Mouse (Mus musculus) embryonic facial prominence, embryonic 13.5 days (tissue): ENCODE results near the gene Zfp978. TPM values are rescaled to one million over a fixed set of nuclear protein-coding genes. Genes with fewer than 3 reads are reported as not detected.
"Not testable (repeated sequence)": the region's sequence is repeated elsewhere in the genome, so short reads cannot be mapped to it uniquely, and the experiment has no call there.

Source experiments
- ATAC-seq: fragments of 200-750 bp; cut with Nextera tagmentation; 2 replicates; pipeline ENCODE4 v1.8.0; 2017; ENCODE audit warnings: low read depth; ENCODE audit not compliant: insufficient number of reproducible peaks, insufficient read depth, low FRiP score, low TSS enrichment
- H3K27ac ChIP-seq: fragments of 300-500 bp; sonication (generic); 2 replicates; pipeline ENCODE4 v1.5.1; 2015; ENCODE audit warnings: moderate library complexity, mild to moderate bottlenecking, inconsistent platforms
- H3K27me3 ChIP-seq: fragments of 300-500 bp; sonication (generic); 2 replicates; pipeline ENCODE4 v1.6.1; 2015; ENCODE audit warnings: mild to moderate bottlenecking, inconsistent platforms
- H3K36me3 ChIP-seq: fragments of 300-500 bp; sonication (generic); 2 replicates; pipeline ENCODE4 v1.6.1; 2015; ENCODE audit warnings: mild to moderate bottlenecking, inconsistent platforms
- H3K4me1 ChIP-seq: fragments of 300-500 bp; sonication (generic); 2 replicates; pipeline ENCODE4 v1.6.1; 2015; ENCODE audit warnings: inconsistent platforms
- H3K4me2 ChIP-seq: fragments of 300-500 bp; sonication (generic); 2 replicates; pipeline ENCODE4 v1.6.1; 2015; ENCODE audit warnings: moderate library complexity, mild to moderate bottlenecking, inconsistent platforms
- H3K4me3 ChIP-seq: fragments of 300-500 bp; sonication (generic); 2 replicates; pipeline ENCODE4 v1.5.1; 2015; ENCODE audit warnings: mild to moderate bottlenecking, inconsistent platforms
- H3K9ac ChIP-seq: fragments of 300-500 bp; sonication (generic); 2 replicates; pipeline ENCODE4 v1.6.1; 2015; ENCODE audit warnings: mild to moderate bottlenecking, inconsistent platforms
- H3K9me3 ChIP-seq: fragments of 300-500 bp; sonication (generic); 2 replicates; pipeline ENCODE4 v1.6.1; 2016; ENCODE audit warnings: inconsistent platforms
- WGBS: fragments of 180-500 bp; shearing (Covaris S2); methylation state at CpG from one replicate; pipeline ENCODE4 v1.1.7; 2015; ENCODE audit warnings: mixed read lengths; 5-methylcytosine and 5-hydroxymethylcytosine counted together
- polyA plus RNA-seq: library from polyadenylated mRNA; unstranded; fragments of >200 nt; fragmentation: Nextera tagmentation; extraction: Ambion mirVana; gene quantifications from 2 replicates; pipeline ENCODE4 v1.2.1, GENCODE M21; 2015

Zfp978 gene
- polyA plus RNA-seq, 1 experiment from 2014 or later = not detected

- not testable (repeated sequence) for H3K36me3 ChIP-seq, H3K27ac ChIP-seq, H3K27me3 ChIP-seq, H3K9ac ChIP-seq, H3K4me3 ChIP-seq, H3K4me1 ChIP-seq, H3K4me2 ChIP-seq
- H3K9me3 ChIP-seq = peaks cover 51% of the 10 kb centered on the region
- peak; percentile 91 for ATAC-seq
- 73% methylated on average over 6 of the region's 6 CpGs for WGBS
Observed at GRCm38 (mm10) chr4:147343042-147343908, 17.8 kb upstream of the Zfp978 start.

DNA sequence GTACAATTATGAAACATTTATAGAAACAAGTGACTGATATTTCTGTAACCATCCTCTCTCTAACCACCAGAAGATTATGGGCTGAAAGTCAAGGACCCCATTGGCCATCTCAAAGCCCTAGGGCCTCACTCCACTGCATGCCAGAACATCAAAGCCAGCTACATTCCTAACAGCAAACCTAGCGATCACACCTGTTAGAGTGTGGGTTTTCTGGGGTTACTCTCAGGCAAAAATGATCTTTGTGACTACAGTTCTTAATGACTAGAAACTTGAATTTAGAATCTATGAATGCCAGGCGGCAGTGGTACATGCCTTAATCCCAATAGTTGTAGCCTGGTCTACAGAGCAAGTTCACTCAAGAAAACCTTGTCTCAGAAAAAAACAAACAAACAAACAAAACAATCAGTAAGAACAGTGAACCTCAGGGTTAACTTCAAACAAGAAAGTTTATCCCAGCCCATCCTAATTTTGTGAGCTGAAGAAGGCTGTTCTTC is 16.0 kb upstream of the Zfp978 start:
- not testable (repeated sequence) for H3K27ac ChIP-seq, H3K4me3 ChIP-seq, H3K9ac ChIP-seq, H3K27me3 ChIP-seq, H3K4me1 ChIP-seq, H3K36me3 ChIP-seq, ATAC-seq, H3K4me2 ChIP-seq
- peaks cover 54% of the 10 kb centered on the region for H3K9me3 ChIP-seq
- 89% methylated on average over 2 of the region's 2 CpGs for WGBS

DNA sequence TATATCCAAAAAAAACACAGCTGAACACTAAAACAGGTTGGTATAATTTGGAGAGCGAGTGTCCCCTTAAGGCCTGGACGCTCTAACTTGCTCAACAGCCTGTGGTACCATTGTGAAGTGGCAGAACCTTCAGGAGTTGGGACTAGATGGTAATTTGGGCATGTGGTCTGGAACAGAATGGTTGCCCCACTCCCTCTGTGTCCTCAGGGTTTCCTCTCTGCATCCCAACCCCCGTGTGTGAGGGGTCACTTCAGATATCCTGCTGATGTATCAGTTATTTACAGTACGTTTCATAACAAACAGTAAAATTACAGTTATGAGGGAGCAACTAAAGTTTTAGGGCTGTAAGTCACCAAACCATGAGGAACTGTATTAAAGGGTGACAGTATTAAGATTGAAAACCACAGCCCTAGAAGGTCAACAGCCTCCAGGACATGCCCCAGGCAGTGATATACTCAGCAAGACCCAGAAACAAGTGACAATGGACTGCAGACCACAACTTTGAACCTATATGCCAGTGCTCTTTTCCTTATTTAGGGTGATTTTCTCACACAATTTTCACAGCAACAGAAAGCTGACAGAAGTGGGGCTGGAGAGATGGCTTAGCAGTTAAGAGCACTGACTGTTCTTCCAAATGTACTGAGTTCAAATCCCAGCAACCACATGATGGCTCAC is 14.6 kb upstream of the Zfp978 start:
- ATAC-seq, H3K4me2 ChIP-seq, H3K27me3 ChIP-seq, H3K36me3 ChIP-seq, H3K4me1 ChIP-seq, H3K27ac ChIP-seq, H3K9ac ChIP-seq, H3K4me3 ChIP-seq: not testable (repeated sequence)
- 69% methylated on average over 4 of the region's 4 CpGs for WGBS
- H3K9me3 ChIP-seq = peaks cover 60% of the 10 kb centered on the region

DNA sequence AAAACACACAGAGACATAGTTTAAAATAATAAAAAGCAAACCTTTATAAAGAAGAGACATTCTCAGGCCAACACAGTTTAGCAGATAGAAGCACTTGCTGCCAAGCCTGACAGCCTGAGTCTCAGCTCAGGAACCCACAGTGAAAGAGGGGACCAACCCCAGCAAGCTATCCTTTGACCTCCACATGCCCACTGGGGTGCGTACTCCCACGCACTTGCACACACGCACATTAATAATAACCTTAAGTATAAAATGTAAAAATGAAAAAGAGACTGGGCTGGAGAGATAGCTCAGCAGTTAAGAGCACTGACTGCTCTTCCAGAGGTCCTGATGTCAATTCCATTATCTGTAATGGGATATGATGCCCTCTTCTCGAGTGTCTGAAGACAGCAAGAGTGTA is 13.8 kb upstream of the Zfp978 start:
- peaks cover 60% of the 10 kb centered on the region for H3K9me3 ChIP-seq
- ATAC-seq, H3K27me3 ChIP-seq, H3K4me2 ChIP-seq, H3K4me3 ChIP-seq, H3K9ac ChIP-seq, H3K36me3 ChIP-seq, H3K4me1 ChIP-seq, H3K27ac ChIP-seq: not testable (repeated sequence)
- 66% methylated on average over 4 of the region's 4 CpGs for WGBS

DNA sequence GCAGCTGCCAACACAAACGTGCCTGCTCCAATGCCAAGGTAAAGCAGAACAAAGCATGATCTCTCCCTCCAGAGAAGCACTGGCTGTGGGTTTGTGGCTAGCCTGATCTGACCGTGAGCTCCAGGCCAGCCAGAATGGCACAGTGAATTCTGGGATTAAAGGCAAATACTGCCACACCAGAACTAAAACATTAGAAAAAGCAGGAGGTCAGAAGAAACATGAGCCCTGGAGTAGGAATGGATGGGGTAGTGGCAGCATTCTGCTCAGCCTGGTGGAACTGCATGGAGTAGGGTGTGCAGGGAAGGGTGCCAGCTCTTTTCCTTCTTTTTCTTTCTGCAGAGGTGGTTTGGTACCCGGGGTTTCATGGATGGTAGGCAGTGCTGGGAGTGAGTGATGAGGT is 13.2 kb upstream of the Zfp978 start:
- ATAC-seq, H3K27ac ChIP-seq, H3K4me2 ChIP-seq, H3K4me3 ChIP-seq, H3K9ac ChIP-seq, H3K36me3 ChIP-seq, H3K27me3 ChIP-seq, H3K4me1 ChIP-seq: not testable (repeated sequence)
- WGBS = 74% methylated on average over 2 of the region's 3 CpGs
- peaks cover 58% of the 10 kb centered on the region for H3K9me3 ChIP-seq

DNA sequence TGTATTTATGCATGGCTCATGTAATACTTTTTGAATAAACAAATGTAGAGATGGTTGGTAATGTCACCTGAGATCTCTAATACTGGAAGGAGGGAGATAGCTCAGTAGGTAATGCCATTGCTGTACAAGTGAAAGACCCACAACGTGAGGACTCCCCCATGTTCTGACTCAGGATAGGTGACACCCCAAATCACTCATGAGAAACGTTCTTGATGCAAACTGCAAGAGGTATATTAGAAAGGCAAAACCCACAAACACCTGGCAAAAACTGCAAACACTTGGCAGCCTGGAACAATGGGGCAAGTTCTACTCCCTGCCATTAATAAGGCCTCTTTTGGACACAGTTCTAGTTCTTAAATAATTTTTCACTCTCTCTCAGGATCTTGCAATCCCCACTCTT is 12.7 kb upstream of the Zfp978 start:
- not testable (repeated sequence) for H3K4me2 ChIP-seq, ATAC-seq, H3K9ac ChIP-seq, H3K4me1 ChIP-seq, H3K36me3 ChIP-seq, H3K27ac ChIP-seq, H3K4me3 ChIP-seq, H3K27me3 ChIP-seq
- 82% methylated on average over 2 of the region's 2 CpGs for WGBS
- H3K9me3 ChIP-seq = peaks cover 53% of the 10 kb centered on the region

- H3K27ac ChIP-seq, H3K4me1 ChIP-seq, H3K27me3 ChIP-seq, ATAC-seq, H3K9ac ChIP-seq, H3K4me3 ChIP-seq, H3K4me2 ChIP-seq, H3K36me3 ChIP-seq: not testable (repeated sequence)
- H3K9me3 ChIP-seq = peaks cover 48% of the 10 kb centered on the region
- WGBS = 88% methylated on average over 18 of the region's 19 CpGs
Observed at GRCm38 (mm10) chr4:147348906-147349686, 12.0 kb upstream of the Zfp978 start.

DNA sequence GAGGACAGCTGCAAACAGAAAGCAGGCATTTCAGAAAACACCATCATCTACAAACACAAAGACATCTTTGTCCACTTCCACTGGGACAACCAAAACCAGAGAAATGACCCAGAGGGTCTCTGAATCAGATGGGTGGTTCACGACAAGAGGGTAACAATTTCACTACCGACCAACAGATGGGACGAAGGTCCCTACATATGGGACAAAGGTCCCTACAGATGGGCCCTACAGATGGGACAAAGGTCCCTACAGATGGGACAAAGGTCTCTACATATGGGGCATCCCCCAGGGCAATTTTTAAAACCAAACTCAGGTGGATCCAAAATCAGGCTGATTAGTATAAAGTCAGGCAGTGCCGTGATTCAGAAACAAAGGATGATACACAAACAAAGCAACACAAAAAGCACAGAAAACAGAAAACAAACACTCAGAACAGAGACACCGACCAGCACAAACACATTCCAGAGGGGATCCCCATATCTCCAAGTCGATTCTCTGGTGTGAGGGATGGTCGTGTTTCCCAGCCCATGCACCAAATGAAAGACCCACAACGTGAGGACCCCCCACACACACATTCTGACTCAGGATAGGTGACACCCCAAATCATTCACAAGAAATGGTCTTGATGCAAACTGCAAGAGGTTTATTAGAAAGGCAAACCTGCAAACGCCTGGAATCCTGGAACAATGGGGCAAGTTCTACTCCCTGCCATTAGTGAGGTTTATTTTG is 11.3 kb upstream of the Zfp978 start:
- not testable (repeated sequence) for ATAC-seq, H3K4me2 ChIP-seq, H3K4me1 ChIP-seq, H3K9ac ChIP-seq, H3K27me3 ChIP-seq, H3K27ac ChIP-seq, H3K36me3 ChIP-seq, H3K4me3 ChIP-seq
- WGBS = 82% methylated on average over 9 of the region's 9 CpGs
- peaks cover 51% of the 10 kb centered on the region for H3K9me3 ChIP-seq

- H3K9me3 ChIP-seq = peaks cover 48% of the 10 kb centered on the region
- not testable (repeated sequence) for H3K36me3 ChIP-seq, H3K27me3 ChIP-seq, H3K9ac ChIP-seq, H3K4me2 ChIP-seq, H3K27ac ChIP-seq, H3K4me3 ChIP-seq, H3K4me1 ChIP-seq, ATAC-seq
- WGBS = 88% methylated on average over 2 of the region's 2 CpGs
Observed at GRCm38 (mm10) chr4:147350541-147350940, 10.6 kb upstream of the Zfp978 start.

DNA sequence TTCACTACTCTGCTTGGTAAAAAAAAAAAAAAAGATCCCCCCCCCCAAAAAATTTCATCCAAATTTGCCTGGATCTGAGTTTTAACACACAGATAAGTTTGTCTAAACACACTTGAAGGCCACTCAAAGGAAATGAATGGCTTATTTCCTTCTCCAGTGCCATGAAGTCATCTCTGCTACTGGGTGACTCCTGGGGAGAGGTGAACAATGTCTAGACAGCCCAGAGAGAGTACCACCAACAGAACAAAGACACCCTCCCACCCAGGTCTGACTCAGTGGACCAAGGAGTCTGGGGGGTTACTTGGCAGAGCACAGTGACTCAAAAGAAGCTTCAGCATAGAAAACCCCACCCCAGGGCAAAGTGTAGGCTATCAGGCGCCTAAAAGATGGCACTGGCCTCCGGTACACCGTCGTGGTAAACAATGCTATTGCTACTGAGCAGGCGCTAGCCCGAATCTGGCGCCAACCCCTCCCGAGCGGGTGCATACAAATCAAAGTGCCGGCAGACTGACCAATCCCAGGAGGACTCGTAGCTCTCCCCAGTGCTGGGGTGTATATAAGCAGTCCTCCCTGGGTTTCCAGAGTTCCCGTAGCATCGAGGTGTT is 9.6 kb upstream of the Zfp978 start:
- ATAC-seq, H3K4me3 ChIP-seq, H3K9ac ChIP-seq, H3K4me1 ChIP-seq, H3K27me3 ChIP-seq, H3K4me2 ChIP-seq, H3K27ac ChIP-seq, H3K36me3 ChIP-seq: not testable (repeated sequence)
- H3K9me3 ChIP-seq = peaks cover 43% of the 10 kb centered on the region
- 86% methylated on average over 11 of the region's 13 CpGs for WGBS

- not testable (repeated sequence) for ATAC-seq, H3K27me3 ChIP-seq, H3K4me3 ChIP-seq, H3K4me1 ChIP-seq, H3K4me2 ChIP-seq, H3K27ac ChIP-seq, H3K36me3 ChIP-seq, H3K9ac ChIP-seq
- WGBS = 74% methylated on average over 4 of the region's 4 CpGs
- peaks cover 30% of the 10 kb centered on the region for H3K9me3 ChIP-seq
Observed at GRCm38 (mm10) chr4:147353626-147354025, 7.5 kb upstream of the Zfp978 start.
